Mouse (Mus musculus): ENCODE measurements around the gene Nmb. TPM values are rescaled to one million over a fixed set of nuclear protein-coding genes. Genes with fewer than 3 reads are reported as not detected.

Gene Nmb
- 16.1 TPM for polyA plus RNA-seq (2014; fragmentation: Illumina TruSeq; extraction: RNeasy Lipid Tissue Mini Kit (QIAGEN cat#74804); ENCODE audit: low read depth, low replicate concordance)

GRCm38 (mm10) chr7:80904921-80905515 is at the start of gene Nmb:
Nmb (minus strand) TSS chr7:80905076.

GRCm38 (mm10) chr7:80947445-80948350 is 42.8 kb upstream of the Nmb start, which contains the start of gene Sec11a:
Sec11a (minus strand) TSS chr7:80947780.

GRCm38 (mm10) chr7:80900944-80901501 is 3.9 kb downstream of the Nmb start, which contains the start of gene Wdr73:
Wdr73 (minus strand) TSS chr7:80901269.

GRCm38 (mm10) chr7:80860729-80861274 is 44.1 kb downstream of the Nmb start, which contains the start of gene Zscan2:
Zscan2 (plus strand) TSS chr7:80860920.

Other genes starting within 250 kb of the Nmb start
- gene Crtc3, start 216.2 kb downstream of the Nmb start, polyA plus RNA-seq (2014; fragmentation: Illumina TruSeq; extraction: RNeasy Lipid Tissue Mini Kit (QIAGEN cat#74804); ENCODE audit: low read depth, low replicate concordance), result 10.4 TPM
- gene Iqgap1, start 79.1 kb downstream of the Nmb start, polyA plus RNA-seq (2014; fragmentation: Illumina TruSeq; extraction: RNeasy Lipid Tissue Mini Kit (QIAGEN cat#74804); ENCODE audit: low read depth, low replicate concordance), result 43.2 TPM
- gene Zscan2, start 44.2 kb downstream of the Nmb start, polyA plus RNA-seq (2014; fragmentation: Illumina TruSeq; extraction: RNeasy Lipid Tissue Mini Kit (QIAGEN cat#74804); ENCODE audit: low read depth, low replicate concordance), result 5.9 TPM
- 15.5 TPM for gene Wdr73, start 3.8 kb downstream of the Nmb start, polyA plus RNA-seq (2014; fragmentation: Illumina TruSeq; extraction: RNeasy Lipid Tissue Mini Kit (QIAGEN cat#74804); ENCODE audit: low read depth, low replicate concordance)
- 80.7 TPM for gene Sec11a, start 42.7 kb upstream of the Nmb start, polyA plus RNA-seq (2014; fragmentation: Illumina TruSeq; extraction: RNeasy Lipid Tissue Mini Kit (QIAGEN cat#74804); ENCODE audit: low read depth, low replicate concordance)
- gene Zfp592, start 88.6 kb upstream of the Nmb start, polyA plus RNA-seq (2014; fragmentation: Illumina TruSeq; extraction: RNeasy Lipid Tissue Mini Kit (QIAGEN cat#74804); ENCODE audit: low read depth, low replicate concordance), result 17.6 TPM
- gene Alpk3, start 152.5 kb upstream of the Nmb start, polyA plus RNA-seq (2014; fragmentation: Illumina TruSeq; extraction: RNeasy Lipid Tissue Mini Kit (QIAGEN cat#74804); ENCODE audit: low read depth, low replicate concordance), result 0.27 TPM
- not detected for gene Slc28a1, start 209.7 kb upstream of the Nmb start, polyA plus RNA-seq (2014; fragmentation: Illumina TruSeq; extraction: RNeasy Lipid Tissue Mini Kit (QIAGEN cat#74804); ENCODE audit: low read depth, low replicate concordance)